Mouse (Mus musculus): ENCODE data around the gene Btbd35f10. TPM values are rescaled to one million over a fixed set of nuclear protein-coding genes. Genes with fewer than 3 reads are reported as not detected.

The Btbd35f10 gene
- polyA plus RNA-seq (2014; fragmentation: Illumina TruSeq; extraction: RNeasy Lipid Tissue Mini Kit (QIAGEN cat#74804); ENCODE audit: low replicate concordance): not detected

DNA sequence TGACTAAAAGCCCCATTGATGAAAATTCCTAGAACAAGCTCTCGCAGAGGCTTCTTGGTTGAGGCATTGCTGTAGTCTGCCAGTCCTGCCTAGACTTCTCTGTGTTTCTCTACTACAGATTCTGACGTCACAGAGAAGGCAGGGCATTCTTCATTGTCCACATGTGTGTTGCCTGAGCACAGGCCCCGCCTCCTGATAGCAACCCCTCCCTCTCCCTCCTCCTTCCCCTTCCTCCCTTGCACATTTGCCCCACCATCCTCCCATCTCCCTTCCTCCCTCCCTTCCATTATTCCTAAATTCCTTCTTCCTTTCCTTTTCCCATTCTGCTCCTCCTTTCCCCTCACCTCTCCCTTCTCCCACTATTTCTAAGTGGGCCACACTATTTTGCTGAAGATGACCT, at the start of gene Btbd35f10:
Gene Btbd35f10 (minus strand): TSS at position 101 of the 400 bp plus-strand sequence.

Other genes with a start within 250 kb of the Btbd35f10 start
- not detected for gene Btbd35f18, start 52.7 kb downstream of the Btbd35f10 start, polyA plus RNA-seq (2014; fragmentation: Illumina TruSeq; extraction: RNeasy Lipid Tissue Mini Kit (QIAGEN cat#74804); ENCODE audit: low replicate concordance)
- gene Btbd35f16, start 204.1 kb upstream of the Btbd35f10 start, polyA plus RNA-seq (2014; fragmentation: Illumina TruSeq; extraction: RNeasy Lipid Tissue Mini Kit (QIAGEN cat#74804); ENCODE audit: low replicate concordance): not detected